Mouse (Mus musculus): ENCODE data around the gene 1700001O22Rik. TPM values are rescaled to one million over a fixed set of nuclear protein-coding genes. Genes with fewer than 3 reads are reported as not detected.

1700001O22Rik gene
- polyA plus RNA-seq, 1 experiment = 2.6 TPM

- peak; percentile 33 for DNase-seq (ENCODE audit: low read depth, low spot score)
- WGBS = 6% methylated on average over 17 of the region's 17 CpGs
These were observed 44.9 kb downstream of the 1700001O22Rik start for GRCm38 (mm10) chr2:30758341-30759087.

- WGBS = 86% methylated on average over 10 of the region's 10 CpGs
- no peak for DNase-seq (ENCODE audit: low read depth, low spot score)
These were observed 46.3 kb downstream of the 1700001O22Rik start for GRCm38 (mm10) chr2:30756962-30757715.

GRCm38 (mm10) chr2:30755985-30756765 is 47.3 kb downstream of the 1700001O22Rik start:
- WGBS = 87% methylated on average over 6 of the region's 6 CpGs
- no peak for DNase-seq (ENCODE audit: low read depth, low spot score)

- no peak for DNase-seq (ENCODE audit: low read depth, low spot score)
- WGBS = 82% methylated on average over 3 of the region's 3 CpGs
These were observed 48.6 kb downstream of the 1700001O22Rik start for GRCm38 (mm10) chr2:30754831-30755230.

GRCm38 (mm10) chr2:30753219-30753618 is 50.2 kb downstream of the 1700001O22Rik start:
- no peak for DNase-seq (ENCODE audit: low read depth, low spot score)
- WGBS = 47% methylated on average over 18 of the region's 18 CpGs

GRCm38 (mm10) chr2:30752471-30752870 is 51.0 kb downstream of the 1700001O22Rik start:
- WGBS = 91% methylated on average over 5 of the region's 5 CpGs
- no peak for DNase-seq (ENCODE audit: low read depth, low spot score)

GRCm38 (mm10) chr2:30750025-30750424 is 53.4 kb downstream of the 1700001O22Rik start:
- 72% methylated on average over 5 of the region's 5 CpGs for WGBS
- no peak for DNase-seq (ENCODE audit: low read depth, low spot score)

GRCm38 (mm10) chr2:30747602-30748162 is 55.8 kb downstream of the 1700001O22Rik start:
- 50% methylated on average over 4 of the region's 4 CpGs for WGBS
- DNase-seq (ENCODE audit: low read depth, low spot score) = no peak

Other genes starting within 250 kb of the 1700001O22Rik start
- 0.19 and 0.38 TPM in 2 replicates for gene Cstad, start 208.6 kb downstream of the 1700001O22Rik start, polyA plus RNA-seq (2012; rRNA removed)
- 21.3 and 24.4 TPM in 2 replicates for gene Ntmt1, start 4.2 kb upstream of the 1700001O22Rik start, polyA plus RNA-seq (2012; rRNA removed)
- 21.4 and 30.1 TPM in 2 replicates for gene Asb6, start 26.7 kb upstream of the 1700001O22Rik start, polyA plus RNA-seq (2012; rRNA removed)
- gene Prrx2, start 31.3 kb upstream of the 1700001O22Rik start, polyA plus RNA-seq (2012; rRNA removed) = 2.5 and 3.2 TPM in 2 replicates
- 9.6 and 11.4 TPM in 2 replicates for gene Ptges, start 126.2 kb upstream of the 1700001O22Rik start, polyA plus RNA-seq (2012; rRNA removed)
- gene Tor1b, start 149.3 kb upstream of the 1700001O22Rik start, polyA plus RNA-seq (2012; rRNA removed) = 14.3 and 18.1 TPM in 2 replicates
- 51.1 and 58.2 TPM in 2 replicates for gene Tor1a, start 164.3 kb upstream of the 1700001O22Rik start, polyA plus RNA-seq (2012; rRNA removed)
- 17.7 and 18.5 TPM in 2 replicates for gene BC005624, start 178.5 kb upstream of the 1700001O22Rik start, polyA plus RNA-seq (2012; rRNA removed)
- 6.0 and 6.8 TPM in 2 replicates for gene Usp20, start 178.6 kb upstream of the 1700001O22Rik start, polyA plus RNA-seq (2012; rRNA removed)

All from large intestine, adult 2 months (tissue).